Mouse (Mus musculus) forelimb bud, embryonic 11.5 days (tissue): ENCODE data around the gene Tapt1.
"Not testable (repeated sequence)": the region's sequence is repeated elsewhere in the genome, so short reads cannot be mapped to it uniquely, and the experiment has no call there.

Experiments
- DNase-seq: peaks from one replicate; pipeline ENCODE4 v3.0.0-alpha.2; 2012; ENCODE audit warnings: low read depth, low spot score

Gene Tapt1

DNA sequence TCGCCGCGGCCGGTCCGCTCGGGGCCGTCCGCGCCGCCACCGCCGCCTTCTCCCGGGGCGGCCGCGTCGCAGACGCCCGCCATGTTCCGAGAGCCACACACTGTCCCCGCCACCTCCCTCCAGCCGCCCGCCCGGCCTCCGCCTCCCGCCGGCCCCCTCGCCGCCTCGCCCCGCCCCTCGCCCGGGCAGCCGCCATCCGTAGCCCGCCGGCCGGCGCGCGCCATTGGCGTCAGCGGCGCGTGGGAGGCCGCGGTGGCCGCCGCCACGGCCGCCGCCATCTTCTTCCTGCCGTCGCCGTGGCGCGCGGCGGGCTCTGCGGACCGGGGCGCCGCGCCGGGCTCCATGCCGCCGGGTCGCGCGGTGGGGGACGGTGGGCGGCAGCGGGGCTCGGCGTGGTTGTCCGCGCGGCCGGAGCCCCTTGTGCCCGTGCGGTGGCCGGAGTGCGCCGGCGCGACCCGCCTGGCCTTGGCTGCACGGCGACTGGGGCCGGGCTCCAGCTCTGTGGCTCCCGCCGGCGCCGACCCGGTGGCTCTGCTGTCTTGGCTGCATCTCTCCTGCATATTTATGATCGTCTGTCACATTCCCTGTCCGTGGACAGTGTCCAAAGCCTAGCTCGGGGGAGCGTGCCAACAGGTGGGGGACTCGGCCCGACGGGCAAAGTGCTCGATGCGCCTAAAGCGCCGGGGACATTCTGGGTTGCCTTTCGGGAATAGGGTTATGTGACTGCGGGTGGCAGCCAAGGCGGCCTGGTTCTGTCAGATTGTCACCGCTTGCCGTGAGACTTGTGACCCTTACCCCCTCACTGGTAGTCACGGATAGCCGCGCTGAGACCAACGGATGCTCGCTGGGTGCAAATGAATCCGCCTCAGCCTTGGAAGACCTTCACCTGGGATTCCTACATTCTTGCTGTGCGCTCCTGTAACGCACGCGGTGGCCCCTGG lies at the start of gene Tapt1:
Gene Tapt1, minus strand, starts transcription at position 106 of the 941 bp plus-strand sequence.
- peak; percentile 49 for DNase-seq

DNA sequence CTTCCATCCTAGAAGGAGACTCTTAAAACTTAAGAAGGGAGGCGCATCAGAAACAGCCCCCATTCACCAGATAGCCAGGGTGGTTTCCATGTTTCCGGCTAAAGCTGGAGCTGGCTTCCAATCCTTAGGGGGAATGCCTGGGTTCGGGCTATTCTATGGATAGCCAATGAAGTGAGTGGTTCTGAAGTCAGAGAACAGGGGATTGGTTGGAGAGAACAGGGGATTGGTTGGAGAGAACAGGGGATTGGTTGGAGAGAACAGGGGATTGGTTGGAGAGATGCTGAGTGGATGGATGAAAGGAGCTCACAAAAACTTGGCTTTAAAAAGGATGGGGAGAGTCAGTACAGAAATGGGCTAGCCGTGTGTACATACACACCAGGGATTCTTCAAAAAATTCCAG lies 45.1 kb upstream of the Tapt1 start:
- no peak for DNase-seq

DNA sequence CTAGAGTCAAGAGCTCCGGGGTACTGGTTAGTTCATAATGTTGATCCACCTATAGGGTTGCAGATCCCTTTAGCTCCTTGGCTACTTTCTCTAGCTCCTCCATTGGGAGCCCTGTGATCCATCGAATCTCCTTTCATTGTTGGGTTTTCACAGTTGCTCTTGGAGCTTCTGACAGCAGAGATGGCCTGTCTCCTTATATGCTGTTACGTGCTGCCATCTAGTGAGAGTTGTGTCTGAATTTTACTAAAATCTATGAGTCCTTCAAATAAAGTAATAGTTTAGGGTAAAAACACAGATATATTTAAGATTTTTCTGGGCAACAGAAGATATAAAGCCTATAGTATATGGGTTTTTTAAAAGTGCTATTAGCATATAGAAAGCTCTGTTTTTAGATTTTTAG lies 42.1 kb upstream of the Tapt1 start:
- DNase-seq = not testable (repeated sequence)

DNA sequence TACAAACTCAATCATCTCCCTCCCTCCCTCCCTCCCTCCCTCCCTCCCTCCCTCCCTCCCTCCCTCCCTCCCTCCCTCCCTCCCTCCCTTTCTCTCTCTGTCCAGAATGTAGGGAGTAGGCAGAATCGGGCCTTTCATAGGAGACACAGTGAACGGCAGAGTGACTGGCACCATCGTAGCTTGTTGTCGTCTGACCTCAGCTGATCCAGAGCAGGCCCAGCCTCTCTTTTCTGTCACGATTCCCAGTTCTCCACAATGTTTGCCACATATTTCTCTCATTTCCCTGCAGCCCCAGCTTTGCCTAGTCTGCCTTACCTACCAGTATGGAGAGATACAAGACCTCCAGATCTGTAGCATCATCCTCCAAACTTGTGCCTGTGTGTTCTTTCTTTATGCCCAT lies 35.3 kb upstream of the Tapt1 start:
- DNase-seq = no peak

DNA sequence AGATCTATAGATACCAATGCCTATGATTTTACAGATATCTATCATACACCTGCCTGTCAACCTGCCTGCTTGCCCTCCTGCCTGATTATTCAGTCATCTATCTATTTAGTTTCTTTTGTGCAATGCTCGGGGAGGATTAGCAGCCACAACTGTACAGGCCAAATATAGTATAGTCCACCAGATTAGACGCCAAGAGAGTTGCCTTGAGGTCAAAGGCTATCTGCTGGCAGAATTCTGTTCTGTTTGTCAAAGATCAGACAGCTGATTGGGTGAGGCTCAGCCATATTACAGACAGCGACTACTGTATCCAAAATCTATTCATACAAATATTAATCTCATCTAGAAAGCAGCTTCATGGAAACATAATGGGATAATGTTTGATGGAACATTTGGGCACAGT lies 34.7 kb upstream of the Tapt1 start:
- no peak for DNase-seq

DNA sequence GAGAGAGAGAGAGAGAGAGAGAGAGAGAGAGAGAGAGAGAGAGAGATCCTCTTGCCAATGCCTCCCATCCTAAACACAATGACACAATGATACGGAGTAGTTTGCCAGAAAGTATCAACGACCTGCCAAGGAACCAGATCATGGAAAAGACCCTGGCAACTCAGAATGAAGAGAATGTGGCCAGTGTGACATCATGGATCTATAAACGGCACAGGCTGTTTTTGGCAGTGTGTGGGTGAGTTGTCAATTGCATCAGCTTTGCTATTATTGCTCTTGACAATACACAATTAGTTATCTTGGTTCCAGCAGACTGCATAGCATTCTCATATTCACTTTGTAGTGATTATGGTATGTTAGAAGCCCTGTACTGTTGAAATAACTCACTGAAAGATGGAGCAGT lies 33.3 kb upstream of the Tapt1 start:
- no peak for DNase-seq

DNA sequence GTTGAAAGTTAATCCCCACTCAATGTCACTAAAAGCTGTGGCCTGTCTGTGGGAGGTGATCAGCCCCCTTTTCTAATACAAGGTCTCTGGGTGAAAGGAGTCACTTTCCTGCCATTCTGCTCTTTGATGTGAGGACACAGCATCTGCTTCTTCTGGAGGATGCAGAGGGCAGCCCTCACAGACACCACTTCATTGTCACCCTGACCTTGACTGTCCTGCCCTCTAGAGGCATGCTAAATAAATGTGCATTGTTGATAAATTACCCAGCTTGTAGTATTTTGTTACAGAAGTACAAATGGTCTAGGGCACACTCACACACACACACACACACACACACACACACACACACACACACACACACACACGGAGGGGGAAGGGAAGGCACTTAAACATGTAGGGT lies 31.7 kb upstream of the Tapt1 start:
- no peak for DNase-seq

DNA sequence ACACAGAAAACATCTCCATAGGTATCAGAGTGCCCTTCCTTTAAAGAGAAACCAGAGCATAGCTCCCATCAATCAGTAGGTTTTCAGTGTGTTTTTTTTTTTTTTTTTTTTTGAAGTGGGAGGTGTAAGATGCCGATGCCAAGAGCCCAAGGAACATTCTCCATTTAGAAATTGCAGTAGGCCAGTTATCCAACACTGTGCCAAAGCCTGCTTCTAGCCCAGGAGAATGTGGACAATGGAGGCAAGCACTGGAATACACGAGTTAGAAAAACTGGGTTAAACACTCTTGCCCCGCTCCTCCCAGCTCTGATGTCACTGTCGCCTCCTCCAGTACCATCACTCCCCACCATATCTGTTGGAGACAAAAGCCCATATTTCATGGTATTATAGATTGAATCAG lies 31.0 kb upstream of the Tapt1 start:
- DNase-seq = no peak

DNA sequence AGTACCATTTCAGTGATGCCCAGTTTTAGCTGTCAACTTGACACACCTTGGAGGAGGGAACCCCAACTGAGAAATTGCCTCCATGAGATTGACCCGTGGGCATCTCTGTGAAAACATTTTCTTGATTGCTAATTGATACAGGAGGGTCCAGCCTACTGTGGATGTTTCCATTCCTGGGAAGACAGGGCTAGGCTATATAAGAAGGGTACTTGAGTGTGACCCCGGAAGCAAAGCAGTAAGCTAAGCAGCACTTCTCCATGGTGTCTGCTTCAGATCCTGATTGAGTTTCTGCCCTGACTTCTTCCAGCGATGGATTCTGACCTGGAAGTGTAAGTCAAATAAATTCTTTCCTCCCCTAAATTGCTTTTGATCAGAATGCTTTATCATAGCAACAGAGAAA lies 30.1 kb upstream of the Tapt1 start:
- DNase-seq = no peak

DNA sequence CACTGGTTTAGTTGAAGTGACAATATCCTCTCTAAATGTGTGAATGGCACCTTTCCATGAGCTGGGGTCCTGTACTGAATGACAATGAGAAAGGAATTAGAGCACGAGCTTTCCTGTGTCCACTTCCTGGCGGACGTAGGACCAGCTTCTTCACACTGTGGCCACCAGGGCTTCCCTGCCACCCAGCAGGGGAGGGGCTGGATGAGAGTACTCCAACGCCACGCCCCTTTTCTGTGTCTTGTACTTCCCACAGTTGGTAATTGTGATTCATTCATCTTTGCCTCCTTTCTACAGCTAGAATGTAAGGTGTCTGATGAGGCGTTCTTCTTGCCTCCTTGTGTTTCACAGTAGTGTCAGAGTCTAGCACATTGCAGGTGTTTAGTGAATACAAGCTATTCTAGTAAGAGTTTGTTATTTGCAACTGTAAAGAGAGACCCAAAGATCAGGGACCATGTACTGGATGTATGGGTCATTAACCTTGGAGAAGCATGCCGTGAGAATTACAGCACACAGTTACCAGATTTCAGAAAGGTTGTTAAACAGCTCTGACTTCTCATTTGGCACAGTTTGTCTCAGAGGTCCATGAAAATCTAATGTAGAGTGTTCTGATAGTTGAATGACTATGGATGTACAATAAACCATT lies 29.5 kb upstream of the Tapt1 start:
- no peak for DNase-seq

DNA sequence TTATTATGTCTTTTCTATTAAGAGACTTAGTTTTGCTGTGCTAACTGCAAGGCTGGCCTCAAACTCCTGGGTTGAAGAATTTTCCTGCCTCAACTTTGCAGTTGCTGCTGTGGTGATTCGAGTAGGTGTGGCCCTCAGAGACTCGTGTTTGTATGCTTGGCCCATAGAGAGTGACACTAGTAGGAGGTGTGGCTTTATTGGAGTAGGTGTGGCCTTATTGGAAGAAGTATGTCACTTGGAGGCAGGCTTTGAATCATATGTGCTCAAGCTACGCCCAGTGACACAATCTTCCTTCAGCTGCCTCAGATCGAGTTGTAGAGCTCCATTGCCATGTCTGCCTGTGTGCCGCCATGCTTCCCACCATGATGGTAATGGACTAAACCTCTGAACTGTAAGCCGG lies 27.0 kb upstream of the Tapt1 start:
- DNase-seq = no peak

DNA sequence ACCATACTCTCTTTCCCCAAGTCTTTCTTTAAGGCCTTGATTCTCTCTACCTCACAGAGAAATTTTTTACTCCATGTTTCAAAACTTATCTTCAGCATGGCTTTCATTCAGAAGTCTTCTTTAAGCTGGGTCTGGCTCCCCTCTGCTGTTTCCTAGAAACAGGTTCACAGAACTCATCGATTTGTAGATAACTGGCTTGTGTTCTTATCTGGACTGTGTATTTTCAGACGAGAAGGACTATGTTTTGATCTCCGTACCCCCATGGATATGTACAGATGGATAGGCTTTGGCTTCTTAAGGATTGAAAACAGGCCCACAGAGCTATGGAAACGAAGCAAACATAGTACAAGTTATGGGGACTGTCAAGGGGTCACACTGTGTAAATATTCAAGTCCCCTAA lies 26.0 kb upstream of the Tapt1 start:
- DNase-seq = no peak

DNA sequence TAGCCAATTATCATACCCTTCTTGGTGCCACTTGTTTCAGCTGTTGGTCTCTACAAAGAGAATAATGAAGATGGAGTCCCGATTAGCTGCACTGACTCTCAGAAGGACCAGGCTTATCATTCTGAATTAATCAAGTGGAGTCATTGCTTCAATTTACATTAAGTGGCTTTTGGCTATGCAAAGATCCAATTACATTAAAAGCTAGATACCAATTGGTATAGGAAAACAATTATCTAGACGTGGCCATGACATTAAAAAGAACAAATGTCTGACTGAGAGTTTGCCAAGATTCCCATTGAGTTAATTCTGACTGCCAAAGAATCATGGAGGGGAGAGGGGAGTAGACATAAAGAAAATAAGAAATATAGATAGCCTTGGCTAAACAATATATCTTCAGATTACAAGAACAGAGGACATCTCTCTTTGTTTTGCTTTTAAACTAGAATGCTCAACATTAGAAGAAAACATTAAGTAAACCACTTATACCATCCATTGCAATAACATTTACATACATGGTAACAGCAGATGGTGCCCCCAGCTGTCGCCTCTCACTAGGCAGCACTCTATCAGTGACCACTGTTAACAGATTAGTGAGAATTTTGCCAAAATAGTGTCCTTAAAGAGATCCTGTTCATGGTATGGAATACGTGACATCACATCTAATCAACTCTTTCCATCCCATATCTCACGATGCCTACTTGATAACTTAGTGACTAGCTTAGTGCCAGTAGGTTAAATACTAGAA lies 24.0 kb upstream of the Tapt1 start:
- no peak for DNase-seq

DNA sequence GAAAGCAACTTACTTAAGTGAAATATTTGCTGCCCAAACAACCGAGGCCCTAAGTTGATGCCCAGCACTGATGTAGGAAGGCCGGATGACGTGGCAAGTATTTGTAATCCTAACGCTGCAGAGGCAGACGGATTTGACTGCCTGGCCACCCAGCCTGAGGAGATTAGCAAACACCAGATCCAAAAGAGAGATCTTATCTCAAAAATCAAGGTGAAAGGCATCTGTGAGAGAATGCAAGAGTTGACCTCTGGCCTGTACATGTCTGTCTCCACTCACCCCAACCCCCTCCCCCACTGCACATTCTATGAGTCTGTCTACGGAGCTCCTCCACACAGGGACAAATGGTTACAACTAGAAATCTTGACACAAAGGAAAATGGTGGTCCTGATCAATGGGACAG lies 22.9 kb upstream of the Tapt1 start:
- DNase-seq = no peak

DNA sequence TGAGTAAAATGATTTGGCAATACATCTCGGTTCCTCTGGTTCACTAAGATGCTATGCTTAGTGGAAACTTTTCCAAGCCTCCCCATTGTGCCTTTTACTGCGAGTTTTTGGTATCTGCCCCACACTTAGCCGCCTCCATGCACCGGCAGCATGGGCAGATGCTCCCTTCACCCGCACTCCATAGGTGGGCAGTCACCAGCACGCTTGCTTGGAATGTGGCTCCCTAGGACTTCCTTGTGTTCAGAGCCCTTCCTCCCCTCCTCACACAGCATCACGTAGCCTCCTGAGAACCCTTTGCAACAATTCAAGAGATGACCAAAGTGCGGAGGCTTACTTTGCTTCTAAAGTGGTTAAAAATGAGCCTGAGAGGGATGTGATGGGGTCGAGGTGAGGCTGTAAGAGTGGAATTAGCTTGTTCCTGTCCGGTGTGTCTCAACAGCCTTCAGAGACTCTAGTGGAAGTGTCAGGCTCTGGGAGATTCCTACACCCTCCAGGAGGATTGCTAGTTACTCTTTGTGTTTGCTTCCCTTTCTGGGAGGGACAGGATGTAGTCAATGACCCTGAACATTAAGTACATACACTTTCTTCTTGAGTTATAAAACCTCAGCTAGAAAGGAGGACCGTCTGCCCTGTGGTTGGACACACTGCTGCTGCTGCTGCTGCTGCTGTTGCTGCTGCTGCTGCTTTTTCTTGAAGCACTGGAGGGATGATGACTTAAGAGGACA lies 20.2 kb upstream of the Tapt1 start:
- no peak for DNase-seq

DNA sequence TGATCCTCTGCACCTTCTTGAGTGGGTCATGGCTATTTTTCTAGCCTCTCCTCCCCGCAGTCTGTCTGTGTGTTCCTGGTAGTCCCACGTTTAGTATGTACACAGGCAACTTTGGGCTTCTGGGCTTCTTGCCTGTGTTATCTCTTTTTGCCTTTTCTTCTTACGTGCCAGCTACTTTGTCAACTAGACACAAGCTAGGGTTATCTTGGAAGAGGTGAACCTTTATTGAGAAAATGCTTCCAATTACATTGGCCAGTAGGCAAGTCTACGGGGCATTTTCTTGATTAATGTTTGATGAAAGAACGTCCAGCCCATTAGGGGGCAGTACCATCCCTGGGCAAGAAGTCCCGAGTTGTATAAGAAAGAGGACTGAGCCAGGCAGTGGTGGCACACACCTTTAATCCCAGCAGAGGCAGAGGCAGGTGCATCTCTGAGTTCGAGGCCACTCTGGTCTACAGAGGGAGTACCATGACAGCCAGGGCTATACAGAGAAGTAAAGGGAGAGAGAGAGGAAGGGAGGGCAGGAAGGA lies 18.5 kb upstream of the Tapt1 start:
- DNase-seq = no peak

DNA sequence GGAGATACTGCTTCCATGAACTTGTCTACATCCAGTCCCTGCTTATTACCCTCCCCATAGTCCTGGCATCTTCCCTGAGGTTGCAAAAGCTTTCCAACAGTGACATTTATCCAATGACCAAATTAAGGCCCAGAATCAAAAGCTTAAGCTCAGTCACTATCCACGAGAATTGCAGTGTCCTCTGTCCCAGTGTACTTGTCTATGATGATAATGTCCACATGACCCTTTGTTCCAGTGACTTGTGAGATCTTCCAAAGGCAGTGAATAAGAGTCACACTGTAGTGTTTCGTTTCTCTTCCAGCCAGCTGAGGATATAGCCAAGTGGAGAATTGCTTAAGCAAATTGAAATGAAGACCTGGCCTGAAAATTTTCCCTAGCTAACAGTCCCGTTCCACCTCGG lies 16.4 kb upstream of the Tapt1 start:
- no peak for DNase-seq

DNA sequence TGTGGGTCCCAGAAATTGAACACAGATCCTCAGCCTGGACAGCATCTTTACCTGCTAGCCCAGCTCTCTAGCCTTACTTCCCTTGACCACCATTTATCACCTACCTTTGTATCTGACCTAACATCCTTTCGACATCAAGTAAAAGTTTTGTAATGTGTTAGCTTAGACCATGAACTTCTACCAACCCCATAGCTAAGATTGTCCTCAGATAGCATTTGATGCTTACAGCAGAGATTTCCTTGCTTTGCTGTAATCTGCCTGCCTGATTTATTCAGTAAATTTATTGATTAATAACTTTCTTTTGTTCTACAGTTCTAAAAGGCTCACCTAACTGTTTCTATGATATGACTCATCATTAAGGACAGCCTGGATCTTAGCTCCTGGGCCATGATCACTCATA lies 15.3 kb upstream of the Tapt1 start:
- no peak for DNase-seq

DNA sequence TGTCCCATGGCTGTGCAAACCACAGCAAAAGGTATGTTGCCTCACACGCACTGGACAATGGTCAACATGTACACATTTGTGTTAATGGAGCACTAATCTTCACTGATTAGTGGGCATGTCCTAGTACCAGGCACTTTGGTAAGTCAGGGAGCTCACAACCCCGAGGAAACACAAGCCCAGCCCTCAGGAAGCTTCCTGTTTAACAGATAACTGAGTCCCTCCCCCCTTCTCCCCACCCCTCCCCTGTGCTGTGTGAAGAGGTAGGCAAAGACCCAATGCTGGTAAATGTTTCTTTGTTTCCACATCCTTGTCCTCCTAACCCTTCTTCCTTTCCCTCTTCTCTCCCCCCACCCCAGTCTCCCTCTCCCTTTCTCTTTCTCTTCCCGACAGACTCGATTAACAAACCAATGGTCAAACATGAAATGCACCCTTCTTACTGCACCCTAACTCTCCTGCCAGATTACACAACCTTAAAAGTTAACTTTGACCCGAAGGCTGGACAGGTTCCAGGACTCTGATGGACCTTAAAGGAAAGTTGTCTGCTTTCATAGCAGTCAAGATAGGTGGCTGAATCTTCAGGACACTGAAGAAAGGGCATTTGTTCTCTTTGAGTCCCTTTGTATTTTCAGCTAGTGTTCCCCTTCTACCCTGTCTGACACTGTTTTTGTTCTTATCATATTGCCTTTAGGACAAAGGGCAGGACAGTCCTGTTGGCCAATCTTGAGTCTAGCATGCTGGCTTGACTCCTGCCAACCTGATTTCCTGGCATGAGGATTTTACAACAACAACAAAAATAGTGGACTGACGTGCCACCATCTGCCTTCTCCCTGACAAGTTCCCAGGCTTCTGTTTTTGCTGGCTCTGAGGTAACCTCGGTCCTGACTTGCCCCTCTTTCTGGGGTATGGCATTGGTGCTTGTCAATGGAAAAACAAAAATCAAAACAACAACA lies 13.0 kb upstream of the Tapt1 start:
- no peak for DNase-seq

DNA sequence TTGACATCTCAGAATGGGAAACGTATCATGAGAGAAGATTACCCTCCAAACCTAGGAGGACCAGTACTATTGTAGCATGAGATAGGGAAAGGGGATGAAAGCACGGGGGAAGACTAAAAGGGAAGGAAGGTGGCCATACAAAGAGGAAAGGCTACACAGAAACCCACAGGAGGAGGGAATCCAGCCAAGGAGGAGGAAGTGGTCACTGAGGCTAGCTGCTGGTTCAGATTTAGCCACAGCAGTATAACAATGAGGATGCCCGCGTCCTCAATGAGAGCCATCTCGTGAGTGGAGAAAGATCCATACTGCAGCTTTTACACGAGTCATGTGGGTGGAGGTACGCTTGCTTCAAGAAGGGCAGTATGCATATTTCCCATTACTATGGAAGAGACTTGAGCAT lies 11.8 kb upstream of the Tapt1 start:
- DNase-seq = no peak
